Mouse (Mus musculus) heart, embryonic 10.5 days (tissue): ENCODE measurements around the gene Afg1l. TPM values are rescaled to one million over a fixed set of nuclear protein-coding genes. Genes with fewer than 3 reads are reported as not detected.

ENCODE experiments used
- DNase-seq: peaks from one replicate; pipeline ENCODE4 v3.0.0-alpha.2; 2017; ENCODE audit warnings: low spot score
- H3K27ac ChIP-seq: fragments of 300-500 bp; sonication (generic); 2 replicates; pipeline ENCODE4 v1.5.1; 2016; ENCODE audit warnings: mild to moderate bottlenecking
- H3K27me3 ChIP-seq: fragments of 300-500 bp; sonication (generic); 2 replicates; pipeline ENCODE4 v1.6.1; 2016; ENCODE audit warnings: mild to moderate bottlenecking; ENCODE audit not compliant: poor library complexity, insufficient read depth, severe bottlenecking
- H3K36me3 ChIP-seq: fragments of 300-500 bp; sonication (generic); 2 replicates; pipeline ENCODE4 v1.6.1; 2016; ENCODE audit warnings: mild to moderate bottlenecking, moderate library complexity
- H3K4me1 ChIP-seq: fragments of 300-500 bp; sonication (generic); 2 replicates; pipeline ENCODE4 v1.6.1; 2016; ENCODE audit warnings: mild to moderate bottlenecking
- H3K4me3 ChIP-seq: fragments of 300-500 bp; sonication (generic); 2 replicates; pipeline ENCODE4 v1.5.1; 2016; ENCODE audit warnings: mild to moderate bottlenecking, moderate library complexity
- H3K9me3 ChIP-seq: fragments of 300-500 bp; sonication (generic); 2 replicates; pipeline ENCODE4 v1.6.1; 2016; ENCODE audit warnings: mild to moderate bottlenecking, moderate library complexity
- WGBS: fragments of 180-500 bp; shearing (Covaris S2); methylation state at CpG from one replicate; pipeline ENCODE4 v1.1.7; 2016; 5-methylcytosine and 5-hydroxymethylcytosine counted together
- polyA plus RNA-seq: library from polyadenylated mRNA; unstranded; fragments of >200 nt; fragmentation: Nextera tagmentation; extraction: Ambion mirVana; gene quantifications from 2 replicates; pipeline ENCODE4 v1.2.1, GENCODE M21; 2016

Afg1l gene
- polyA plus RNA-seq = 8.7 and 11.3 TPM in 2 replicates

DNA sequence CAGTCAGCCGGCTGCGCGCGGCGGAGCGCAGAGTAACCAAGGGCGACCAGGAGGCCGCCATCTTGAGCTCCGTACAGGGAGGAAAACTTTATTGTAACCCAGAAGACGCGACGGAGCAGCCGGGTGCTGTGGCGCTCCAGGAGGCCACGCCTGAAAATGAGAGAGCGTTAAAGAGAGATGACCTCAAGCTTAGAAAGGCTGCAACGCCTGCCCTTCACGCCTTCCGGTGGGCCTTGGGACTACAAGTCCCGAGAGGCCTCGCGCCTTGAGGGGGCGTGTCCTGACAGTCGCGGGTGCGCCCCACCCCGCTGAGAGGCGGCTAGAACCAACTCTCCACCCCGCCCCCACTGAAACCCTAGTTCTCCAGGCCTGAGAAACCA, at the start of gene Afg1l:
Gene Afg1l (minus strand): TSS at position 225 of the 380 bp plus-strand sequence.
- peaks cover 17% of the 10 kb centered on the region; the same call in 1 of the 2 replicates for H3K4me1 ChIP-seq
- under 1% methylated on average over 29 of the region's 29 CpGs for WGBS
- peak; percentile 98 for DNase-seq
- peak within 1 kb of the TSS; percentile 86 for H3K4me3 ChIP-seq
- no peaks in the 10 kb centered on the region for H3K9me3 ChIP-seq
- no peaks in the 10 kb centered on the region for H3K36me3 ChIP-seq
- no peaks in the 10 kb centered on the region for H3K27me3 ChIP-seq
- peak within 1 kb of the TSS; percentile 97 for H3K27ac ChIP-seq

GRCm38 (mm10) chr10:42525682-42526081, 47.3 kb upstream of the Afg1l start:
- Histone ChIP-seq H3K4me3 (no peak overlapping the region), H3K27me3 (no peaks in the 10 kb centered on the region), H3K36me3 (peaks cover 56% of the 10 kb centered on the region), H3K4me1 (peaks cover 7% of the 10 kb centered on the region; the same call in 1 of the 2 replicates), H3K9me3 (no peaks in the 10 kb centered on the region), H3K27ac (no peak overlapping the region)
- 93% methylated on average over 3 of the region's 3 CpGs for WGBS
- DNase-seq = no peak

GRCm38 (mm10) chr10:42523556-42524162, 45.3 kb upstream of the Afg1l start:
- H3K36me3 ChIP-seq = peaks cover 36% of the 10 kb centered on the region
- no peak for DNase-seq
- peaks cover 10% of the 10 kb centered on the region; the same call in 1 of the 2 replicates for H3K4me1 ChIP-seq
- H3K4me3 ChIP-seq = no peak overlapping the region
- no peaks in the 10 kb centered on the region for H3K27me3 ChIP-seq
- H3K27ac ChIP-seq = no peak overlapping the region
- 84% methylated on average over 11 of the region's 11 CpGs for WGBS
- H3K9me3 ChIP-seq = no peaks in the 10 kb centered on the region

DNA sequence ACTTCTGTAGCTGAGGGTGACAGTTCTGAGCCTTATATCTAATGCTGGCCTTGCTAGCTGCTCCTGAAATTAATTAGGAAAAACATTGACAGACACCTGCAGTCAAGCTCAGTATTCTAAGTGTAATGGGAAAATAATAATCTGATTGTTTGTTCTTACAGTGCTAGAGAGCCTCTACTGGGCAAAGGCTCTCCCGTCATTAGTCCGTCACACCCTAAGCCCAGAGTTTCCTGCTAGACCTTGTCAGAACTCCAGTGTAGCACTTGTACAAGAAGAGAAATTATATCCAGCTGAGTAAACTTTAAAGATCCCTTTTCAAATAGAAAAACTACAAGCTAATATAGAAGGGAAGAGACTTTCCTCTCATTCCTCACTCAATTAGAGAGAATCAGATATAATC, 44.5 kb upstream of the Afg1l start:
- peaks cover 13% of the 10 kb centered on the region; the same call in 1 of the 2 replicates for H3K4me1 ChIP-seq
- no peak overlapping the region for H3K27ac ChIP-seq
- no peak overlapping the region for H3K4me3 ChIP-seq
- no peak for DNase-seq
- WGBS = 72% methylated on average over 2 of the region's 2 CpGs
- H3K36me3 ChIP-seq = peaks cover 28% of the 10 kb centered on the region
- H3K27me3 ChIP-seq = no peaks in the 10 kb centered on the region
- no peaks in the 10 kb centered on the region for H3K9me3 ChIP-seq

DNA sequence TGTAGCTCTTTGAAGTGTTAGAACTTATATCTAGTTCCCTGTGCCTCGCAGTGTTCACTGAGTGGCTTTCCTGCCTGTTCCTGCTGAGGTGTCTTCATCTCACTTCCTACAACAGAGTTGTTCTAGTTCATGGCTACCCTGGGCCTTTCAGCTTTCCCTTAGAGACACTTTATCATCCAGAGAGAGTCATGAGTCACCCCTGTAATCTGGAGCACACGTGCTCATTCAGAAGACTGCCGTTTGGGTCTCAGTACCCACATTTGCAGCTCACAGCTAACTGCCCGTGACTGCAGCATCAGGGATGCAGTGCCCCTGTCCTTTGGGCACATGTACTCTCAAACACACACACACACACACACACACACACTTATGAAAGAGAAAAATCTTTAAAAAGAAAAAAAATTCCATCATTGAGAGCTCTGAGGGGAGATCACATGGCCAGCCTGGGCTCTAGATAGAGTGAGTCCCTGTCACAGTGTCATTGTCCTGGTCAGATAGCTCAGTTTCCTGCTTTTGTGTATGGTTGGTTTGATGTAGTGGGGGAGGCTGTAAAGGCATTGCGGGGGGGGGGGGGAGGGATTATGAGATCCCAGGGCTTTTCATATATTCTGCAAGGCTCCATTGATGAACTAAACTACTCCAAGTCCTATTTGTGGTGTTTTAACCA, 43.1 kb upstream of the Afg1l start:
- no peak for DNase-seq
- 47% methylated on average over 5 of the region's 5 CpGs for WGBS
- Histone ChIP-seq H3K27ac (peak overlapping the region; percentile 22; the same call in 1 of the 2 replicates), H3K4me3 (no peak overlapping the region), H3K4me1 (peaks cover 13% of the 10 kb centered on the region; the same call in 1 of the 2 replicates), H3K9me3 (no peaks in the 10 kb centered on the region), H3K36me3 (peaks cover 16% of the 10 kb centered on the region), H3K27me3 (no peaks in the 10 kb centered on the region)

GRCm38 (mm10) chr10:42518363-42518762, 40.0 kb upstream of the Afg1l start:
- Histone ChIP-seq H3K27me3 (no peaks in the 10 kb centered on the region), H3K27ac (no peak overlapping the region), H3K4me1 (peaks cover 17% of the 10 kb centered on the region; the same call in 1 of the 2 replicates), H3K36me3 (no peaks in the 10 kb centered on the region), H3K4me3 (no peak overlapping the region), H3K9me3 (no peaks in the 10 kb centered on the region)
- DNase-seq = no peak
- WGBS = 69% methylated on average over 8 of the region's 8 CpGs

DNA sequence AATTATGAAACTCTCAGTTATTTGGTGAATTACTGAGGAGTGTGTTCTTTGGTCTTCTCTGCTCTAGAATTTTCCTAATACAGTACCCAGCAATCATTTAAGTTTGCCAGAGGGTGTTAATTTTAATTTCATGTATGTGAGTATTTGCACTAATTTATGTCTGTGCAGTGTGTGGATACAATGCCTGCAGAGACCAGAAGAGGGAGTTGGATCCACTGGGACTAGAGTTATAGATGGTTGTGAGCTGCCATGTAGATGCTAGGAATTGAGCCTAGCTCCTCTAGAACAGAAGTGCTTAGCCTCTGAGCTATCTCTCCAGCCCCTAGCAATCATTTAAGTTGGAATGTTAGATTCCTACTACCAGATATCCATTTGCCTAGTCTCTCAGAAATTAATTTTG, 35.8 kb upstream of the Afg1l start:
- Histone ChIP-seq H3K4me3 (no peak overlapping the region), H3K36me3 (peaks cover 20% of the 10 kb centered on the region; the same call in 1 of the 2 replicates), H3K4me1 (peaks cover 12% of the 10 kb centered on the region; the same call in 1 of the 2 replicates), H3K9me3 (no peaks in the 10 kb centered on the region), H3K27ac (no peak overlapping the region), H3K27me3 (no peaks in the 10 kb centered on the region)
- no peak for DNase-seq

- WGBS = 64% methylated on average over 6 of the region's 6 CpGs
- H3K36me3 ChIP-seq = peaks cover 38% of the 10 kb centered on the region
- H3K9me3 ChIP-seq = no peaks in the 10 kb centered on the region
- DNase-seq = no peak
- H3K27me3 ChIP-seq = no peaks in the 10 kb centered on the region
- no peak overlapping the region for H3K27ac ChIP-seq
- no peak overlapping the region for H3K4me3 ChIP-seq
- peaks cover 20% of the 10 kb centered on the region for H3K4me1 ChIP-seq
Observed at GRCm38 (mm10) chr10:42511184-42512135, 33.1 kb upstream of the Afg1l start.

GRCm38 (mm10) chr10:42510141-42510540, 31.8 kb upstream of the Afg1l start:
- H3K9me3 ChIP-seq = no peaks in the 10 kb centered on the region
- no peak for DNase-seq
- H3K27me3 ChIP-seq = no peaks in the 10 kb centered on the region
- no peak overlapping the region for H3K27ac ChIP-seq
- no peak overlapping the region for H3K4me3 ChIP-seq
- H3K4me1 ChIP-seq = peaks cover 20% of the 10 kb centered on the region
- peaks cover 38% of the 10 kb centered on the region for H3K36me3 ChIP-seq
- 83% methylated on average over 6 of the region's 6 CpGs for WGBS

DNA sequence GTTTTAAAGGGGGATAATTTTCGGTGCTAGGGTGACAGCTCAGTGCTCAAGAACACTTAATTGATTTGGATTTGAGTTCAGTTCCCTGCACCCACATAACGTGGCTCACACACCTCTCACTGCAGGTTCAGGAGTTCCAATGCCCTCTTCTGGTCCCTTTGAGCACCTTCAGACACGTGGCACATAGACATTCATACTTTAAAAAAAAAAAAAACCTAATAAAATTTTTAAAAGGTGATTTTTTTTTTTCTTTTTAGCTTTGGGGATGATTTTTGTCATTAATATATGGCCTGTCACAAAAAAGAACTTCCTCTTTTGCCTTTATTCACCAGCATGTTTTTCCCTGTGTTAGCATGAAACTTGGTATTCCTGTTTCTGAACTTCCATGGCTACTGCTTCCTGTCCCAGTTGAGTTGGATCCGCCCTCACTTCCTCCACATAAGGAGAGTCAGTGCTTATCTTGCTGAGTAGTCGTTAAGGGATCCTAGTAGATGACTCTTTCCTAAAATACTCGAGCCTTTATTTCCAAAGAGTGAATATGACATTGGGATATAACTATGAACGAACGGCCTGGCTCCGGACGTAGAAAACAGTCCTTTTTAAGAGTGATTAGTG, 25.8 kb upstream of the Afg1l start:
- DNase-seq = no peak
- H3K4me1 ChIP-seq = peaks cover 24% of the 10 kb centered on the region
- H3K36me3 ChIP-seq = peaks cover 24% of the 10 kb centered on the region
- H3K27me3 ChIP-seq = no peaks in the 10 kb centered on the region
- 78% methylated on average over 10 of the region's 10 CpGs for WGBS
- no peak overlapping the region for H3K4me3 ChIP-seq
- H3K27ac ChIP-seq = no peak overlapping the region
- H3K9me3 ChIP-seq = no peaks in the 10 kb centered on the region

DNA sequence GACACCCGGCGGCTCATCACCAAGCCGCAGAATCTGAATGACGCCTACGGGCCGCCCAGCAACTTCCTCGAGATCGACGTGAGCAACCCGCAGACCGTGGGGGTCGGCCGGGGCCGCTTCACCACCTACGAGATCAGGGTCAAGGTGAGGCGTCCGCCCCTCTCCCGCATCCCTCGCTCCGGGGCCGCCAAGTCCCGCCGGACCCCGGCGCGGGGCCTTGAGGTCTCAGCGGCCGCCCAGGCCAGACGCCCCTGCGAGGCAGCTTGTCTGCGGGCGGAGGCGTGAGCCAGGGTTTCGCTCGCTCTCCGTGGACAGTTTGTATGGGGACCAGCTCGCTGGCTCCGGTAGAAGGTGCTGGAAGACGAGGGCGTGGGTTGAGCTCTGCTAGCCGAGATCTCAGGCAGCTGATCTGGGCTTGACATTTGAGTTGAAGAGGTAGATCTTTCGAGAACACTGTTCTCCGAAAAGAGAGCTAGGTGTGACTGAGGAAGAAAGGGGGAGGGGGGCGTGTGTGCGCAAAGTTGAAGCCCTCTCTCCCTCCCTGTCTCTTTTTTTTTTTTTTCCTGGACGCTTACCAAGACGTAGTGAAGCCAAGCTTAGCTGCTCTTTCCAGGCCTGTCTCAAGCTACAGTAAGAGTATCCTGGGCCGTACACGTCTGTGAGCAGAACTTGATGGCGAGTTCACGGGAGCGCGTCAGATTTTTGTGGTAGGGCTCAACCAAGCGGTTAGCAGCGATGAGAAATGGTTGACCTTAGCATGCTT, 24.2 kb upstream of the Afg1l start:
- under 1% methylated on average over 55 of the region's 55 CpGs for WGBS
- Histone ChIP-seq H3K27me3 (no peaks in the 10 kb centered on the region), H3K36me3 (peaks cover 13% of the 10 kb centered on the region; the same call in 1 of the 2 replicates), H3K27ac (peak overlapping the region; percentile 96), H3K9me3 (no peaks in the 10 kb centered on the region), H3K4me3 (peak overlapping the region; percentile 91), H3K4me1 (peaks cover 13% of the 10 kb centered on the region)
- peak; percentile 91 for DNase-seq
